Mouse (Mus musculus) macrophage (primary cell): Measurements from ENCODE around the gene Gm595. TPM values are rescaled to one million over a fixed set of nuclear protein-coding genes. Genes with fewer than 3 reads are reported as not detected.

ENCODE experiments used
- H3K27ac ChIP-seq: fragments of 350-480 bp; formaldehyde crosslinking; 2 replicates; pipeline ENCODE4 v1.9.0; 2021
- H3K36me3 ChIP-seq: fragments of 350-480 bp; formaldehyde crosslinking; 2 replicates; pipeline ENCODE4 v1.9.0; 2021; ENCODE audit errors: inconsistent target
- H3K4me3 ChIP-seq: fragments of 350-480 bp; formaldehyde crosslinking; 2 replicates; pipeline ENCODE4 v1.9.0; 2021; ENCODE audit errors: inconsistent target
- H3K79me2 ChIP-seq: fragments of 350-480 bp; formaldehyde crosslinking; 2 replicates; pipeline ENCODE4 v1.9.0; 2021; ENCODE audit errors: inconsistent target
- WGBS: methylation state at CpG from one replicate; pipeline ENCODE4 v1.1.7; 2026; ENCODE audit warnings: inconsistent platforms; ENCODE audit not compliant: missing documents; 5-methylcytosine and 5-hydroxymethylcytosine counted together
- polyA plus RNA-seq: library from polyadenylated mRNA; stranded (reverse); fragments of 250-400 nt; gene quantifications from 3 replicates; pipeline ENCODE4 v1.2.4, GENCODE M21; 2018; ENCODE audit warnings: inconsistent platforms
- total RNA-seq, 78 experiments: library from RNA; depleted of rRNA; stranded (reverse); fragments of 250-400 nt; gene quantifications; 1 replicate in 9 of 78; 2 replicates in 24 of 78; 3 replicates in 43 of 78; 4 replicates in 2 of 78; pipeline ENCODE4 v1.2.4; 2018; ENCODE audit warnings: inconsistent platforms in 56 of 78

Gm595 gene
- total RNA-seq (2018; cell fraction: chromatin; rRNA removed) = not detected
- not detected for total RNA-seq (2018; cell fraction: cytosol; rRNA removed)
- not detected for total RNA-seq (2018; cell fraction: nucleus; rRNA removed)
- not detected in 3 replicates for polyA plus RNA-seq

DNA sequence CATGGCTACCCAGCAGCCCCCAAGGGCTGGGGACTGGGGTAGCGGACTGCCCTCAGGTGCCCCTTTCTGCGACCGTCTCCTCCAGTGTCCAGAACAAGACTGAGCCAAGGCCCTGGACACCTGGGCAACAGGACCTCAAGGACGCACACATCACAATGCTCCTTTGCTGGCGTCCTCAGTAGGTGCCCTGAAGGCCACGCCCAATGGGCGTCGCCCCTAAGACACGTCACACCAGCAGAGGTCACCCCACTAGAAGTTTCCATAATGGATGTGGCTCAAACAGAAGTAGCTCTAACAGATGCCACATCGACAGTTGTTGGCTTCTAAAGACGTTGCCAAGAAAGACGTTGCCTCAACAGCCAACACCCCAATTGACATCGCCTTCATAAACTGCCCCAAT lies at the start of gene Gm595:
Gm595 (minus strand) TSS at position 101 of the 400 bp plus-strand sequence.
- Histone ChIP-seq H3K27ac (no peak within 1 kb of the TSS), H3K36me3 (no peaks in the 10 kb centered on the region), H3K4me3 (no peak within 1 kb of the TSS), H3K79me2 (no peaks in the 10 kb centered on the region)
- WGBS = 93% methylated on average over 11 of the region's 13 CpGs

DNA sequence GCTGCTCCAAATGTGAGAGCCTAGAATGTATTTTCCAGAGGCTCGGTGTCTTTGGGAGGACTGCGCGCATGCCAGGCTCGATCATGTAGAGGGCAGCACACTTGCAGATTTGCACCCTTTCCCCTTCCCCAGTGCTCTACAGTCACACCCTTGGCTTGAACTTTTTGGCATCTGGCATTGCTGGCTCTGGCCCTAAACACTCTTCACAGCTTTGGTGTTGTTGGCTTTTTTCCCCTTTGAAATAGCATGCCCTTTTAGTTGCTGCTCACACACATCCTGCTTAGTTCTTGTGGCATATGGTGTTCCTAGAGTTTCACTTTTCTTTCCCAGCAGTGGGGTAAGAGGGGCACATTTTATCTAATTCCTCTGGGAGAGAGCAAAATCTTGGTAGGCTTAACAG lies 30.9 kb upstream of the Gm595 start:
- 95% methylated on average over 4 of the region's 4 CpGs for WGBS
- Histone ChIP-seq H3K79me2 (no peaks in the 10 kb centered on the region), H3K27ac (no peak overlapping the region), H3K36me3 (no peaks in the 10 kb centered on the region), H3K4me3 (no peak overlapping the region)

DNA sequence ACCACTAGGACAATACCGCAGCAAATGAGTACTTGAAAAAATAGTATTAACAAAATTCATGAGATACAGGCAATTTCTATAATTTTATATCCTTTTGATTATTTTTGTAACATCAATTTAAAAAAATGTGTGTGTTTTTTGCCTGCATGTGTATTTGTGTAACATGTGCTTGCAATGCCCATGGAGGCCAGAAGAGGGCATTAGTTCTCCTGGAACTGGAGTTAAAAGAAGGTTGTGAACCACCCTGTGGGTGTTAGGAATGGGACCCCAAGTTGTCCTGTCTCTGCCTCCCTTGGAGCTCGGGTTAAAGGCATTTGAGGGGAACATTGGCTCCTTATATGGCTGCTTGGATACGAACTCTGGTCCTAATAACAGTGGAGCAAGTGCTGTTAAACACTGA lies 26.2 kb upstream of the Gm595 start:
- no peak overlapping the region for H3K27ac ChIP-seq
- no peaks in the 10 kb centered on the region for H3K79me2 ChIP-seq
- 93% methylated on average over 3 of the region's 3 CpGs for WGBS
- H3K36me3 ChIP-seq = no peaks in the 10 kb centered on the region
- H3K4me3 ChIP-seq = no peak overlapping the region

DNA sequence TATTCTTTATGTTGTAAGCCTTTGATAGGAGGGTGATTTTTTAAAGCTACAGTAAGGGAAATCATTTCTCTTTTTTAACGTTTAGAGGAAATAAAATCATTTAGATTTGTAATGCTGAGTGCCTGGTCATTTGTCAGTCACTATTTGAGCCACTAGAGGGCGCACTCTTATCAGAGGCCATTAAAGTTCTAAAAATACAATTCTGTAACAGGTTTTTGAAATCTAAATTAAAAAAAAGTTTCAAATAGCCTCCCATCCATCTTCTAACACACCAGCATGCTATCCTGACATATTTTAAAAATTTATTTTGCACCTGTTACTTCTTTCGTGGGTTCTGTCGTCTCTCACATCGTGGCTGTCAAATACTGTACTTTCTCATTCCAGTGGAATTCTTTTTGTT lies 22.0 kb upstream of the Gm595 start:
- Histone ChIP-seq H3K36me3 (no peaks in the 10 kb centered on the region), H3K27ac (no peak overlapping the region), H3K79me2 (no peaks in the 10 kb centered on the region), H3K4me3 (no peak overlapping the region)
- 58% methylated on average over 5 of the region's 5 CpGs for WGBS

DNA sequence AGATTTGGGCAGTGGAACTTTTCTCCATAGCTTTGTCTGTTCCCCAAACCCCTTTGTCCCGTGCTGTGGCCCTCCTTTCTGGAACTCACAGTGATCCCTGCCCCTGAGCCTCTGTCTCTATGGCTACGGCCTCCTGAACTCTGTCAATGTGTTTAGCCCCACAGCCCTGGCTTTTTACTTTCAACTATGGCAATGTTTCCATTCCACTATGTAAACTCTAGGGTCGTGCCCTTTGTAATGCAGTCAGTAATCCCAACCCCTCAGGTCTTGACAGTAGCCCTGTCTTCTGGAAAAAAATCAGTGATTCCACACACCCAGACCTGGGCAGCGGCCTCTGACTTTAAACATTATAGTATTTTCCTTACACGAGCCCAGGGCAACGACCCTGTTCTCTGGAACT lies 19.3 kb upstream of the Gm595 start:
- no peaks in the 10 kb centered on the region for H3K36me3 ChIP-seq
- no peaks in the 10 kb centered on the region for H3K79me2 ChIP-seq
- H3K27ac ChIP-seq = no peak overlapping the region
- WGBS = 83% methylated on average over 6 of the region's 6 CpGs
- H3K4me3 ChIP-seq = no peak overlapping the region

DNA sequence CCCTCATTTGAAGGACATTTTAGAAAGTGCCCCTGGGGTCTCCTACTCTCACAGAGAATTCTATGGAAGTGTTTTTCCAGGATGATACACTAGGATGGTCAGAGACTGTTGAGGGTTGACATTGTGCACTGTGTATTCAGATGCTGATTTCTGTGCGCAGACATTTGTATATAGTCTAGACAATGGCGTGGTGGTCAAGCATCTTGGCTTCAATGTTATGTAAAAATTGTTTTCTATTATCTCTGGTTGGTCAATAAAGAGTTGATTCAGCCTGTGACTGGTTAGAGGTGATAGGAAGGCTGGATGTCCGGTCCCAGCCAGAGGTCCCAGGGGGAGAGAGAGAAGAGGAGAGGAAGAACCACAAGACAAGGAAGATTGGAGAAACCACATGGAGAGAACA lies 16.4 kb upstream of the Gm595 start:
- Histone ChIP-seq H3K4me3 (no peak overlapping the region), H3K79me2 (no peaks in the 10 kb centered on the region), H3K36me3 (no peaks in the 10 kb centered on the region), H3K27ac (no peak overlapping the region)
- 83% methylated on average over 3 of the region's 3 CpGs for WGBS

DNA sequence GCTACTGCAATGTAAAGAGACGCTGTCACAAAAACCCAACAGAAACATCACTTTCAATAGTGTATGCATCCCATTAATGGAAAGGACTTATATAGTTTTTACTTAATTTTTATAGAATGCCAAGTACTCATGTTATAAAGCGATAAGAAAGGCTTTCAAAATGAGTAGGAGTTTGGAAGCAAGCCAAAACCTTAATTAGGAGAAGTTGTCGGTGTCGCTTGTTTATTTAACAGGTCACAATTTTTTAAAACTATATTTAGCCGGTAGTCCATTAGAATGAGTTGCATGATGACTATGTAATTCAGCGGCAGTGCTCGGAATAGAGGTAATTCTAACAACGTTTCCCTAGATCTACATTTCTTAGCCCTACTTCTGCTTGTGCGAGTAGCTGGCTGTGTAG lies 12.7 kb upstream of the Gm595 start:
- Histone ChIP-seq H3K36me3 (no peaks in the 10 kb centered on the region), H3K79me2 (no peaks in the 10 kb centered on the region), H3K4me3 (no peak overlapping the region), H3K27ac (no peak overlapping the region)
- WGBS = 71% methylated on average over 9 of the region's 9 CpGs

DNA sequence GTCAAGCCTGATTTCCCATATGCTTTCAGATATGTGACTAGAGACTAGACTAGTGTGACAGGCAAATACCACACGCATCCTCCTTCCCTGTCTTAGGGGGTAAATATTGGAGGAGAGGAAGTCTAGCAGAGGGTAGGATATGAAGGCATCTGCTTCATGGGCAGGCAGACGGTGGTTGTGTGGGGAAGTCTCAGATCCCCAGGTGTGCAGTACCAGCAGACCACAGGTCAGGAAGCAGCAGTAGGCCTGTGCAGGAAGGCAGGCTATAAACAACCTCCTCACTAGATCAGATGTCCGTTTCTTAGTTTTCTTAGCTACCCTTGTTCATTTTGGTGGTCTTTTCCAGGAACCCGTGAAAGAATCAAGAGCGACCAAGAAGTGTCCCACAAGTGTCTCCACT lies 7.1 kb upstream of the Gm595 start:
- Histone ChIP-seq H3K79me2 (no peaks in the 10 kb centered on the region), H3K27ac (no peak overlapping the region), H3K4me3 (no peak overlapping the region), H3K36me3 (no peaks in the 10 kb centered on the region)
- WGBS = 38% methylated on average over 4 of the region's 5 CpGs

Other genes with a start within 250 kb of the Gm595 start
- not detected in 3 replicates for gene Gpr119, start 203.2 kb downstream of the Gm595 start, polyA plus RNA-seq
- gene Rbmx2, start 182.7 kb downstream of the Gm595 start, polyA plus RNA-seq = 3.2 to 8.2 TPM (median 6.5 TPM) in 3 replicates